Mouse (Mus musculus): ENCODE results near the gene Cabp7. TPM values are rescaled to one million over a fixed set of nuclear protein-coding genes. Genes with fewer than 3 reads are reported as not detected.
"Not testable (repeated sequence)": the region's sequence is repeated elsewhere in the genome, so short reads cannot be mapped to it uniquely, and the experiment has no call there.

Gene Cabp7
- polyA plus RNA-seq, 1 experiment from 2014 or later, result 0.06 TPM

DNA sequence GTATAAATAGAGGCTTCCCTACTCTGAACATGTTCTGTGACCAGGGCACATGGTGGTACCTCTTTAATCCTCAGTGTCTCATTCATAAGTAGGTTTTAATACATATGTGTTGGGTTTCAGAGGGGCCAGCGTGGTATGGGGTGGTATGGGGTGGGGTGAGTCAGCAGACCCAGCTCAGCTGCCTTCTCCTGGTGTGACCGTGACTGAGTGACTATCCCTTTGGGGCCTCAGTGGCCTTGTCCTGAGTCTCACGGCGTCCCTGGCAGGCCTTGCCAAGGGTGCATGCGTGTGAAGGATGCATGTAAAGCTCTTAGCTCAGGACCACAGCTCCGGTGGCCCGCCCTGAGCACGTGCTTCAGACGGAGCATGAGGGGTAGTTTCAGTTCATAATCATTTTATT is 26.6 kb downstream of the Cabp7 start:
- H3K27me3 ChIP-seq (ENCODE audit: insufficient read depth, low read length), result no peaks in the 10 kb centered on the region
- 84% methylated on average over 9 of the region's 9 CpGs for WGBS (ENCODE audit: insufficient replicate concordance)
- DNase-seq (no peak), ATAC-seq (no peak)
- H3K36me3 ChIP-seq (replicated peaks; ENCODE audit: insufficient read depth, low read length), result peaks cover 4% of the 10 kb centered on the region; the same call in 1 of the 2 replicates
- H3K4me3 ChIP-seq (ENCODE audit: low read depth, low read length), result no peak overlapping the region
- no peak overlapping the region for H3K4me2 ChIP-seq (ENCODE audit: low read depth, low read length)
- no peak overlapping the region for H3K9ac ChIP-seq (replicated peaks)
- TF ChIP-seq CTCF (IDR thresholded peaks at IDR 0.05; ENCODE audit: low read depth), result no peak
- no peak for TF ChIP-seq EP300 (IDR thresholded peaks at IDR 0.05; ENCODE audit: low read depth)
- H3K4me1 ChIP-seq (ENCODE audit: insufficient read depth), result no peaks in the 10 kb centered on the region
- H3K27ac ChIP-seq (ENCODE audit: low read depth), result no peak overlapping the region
- no peaks in the 10 kb centered on the region for H3K9me3 ChIP-seq (ENCODE audit: low read length)

DNA sequence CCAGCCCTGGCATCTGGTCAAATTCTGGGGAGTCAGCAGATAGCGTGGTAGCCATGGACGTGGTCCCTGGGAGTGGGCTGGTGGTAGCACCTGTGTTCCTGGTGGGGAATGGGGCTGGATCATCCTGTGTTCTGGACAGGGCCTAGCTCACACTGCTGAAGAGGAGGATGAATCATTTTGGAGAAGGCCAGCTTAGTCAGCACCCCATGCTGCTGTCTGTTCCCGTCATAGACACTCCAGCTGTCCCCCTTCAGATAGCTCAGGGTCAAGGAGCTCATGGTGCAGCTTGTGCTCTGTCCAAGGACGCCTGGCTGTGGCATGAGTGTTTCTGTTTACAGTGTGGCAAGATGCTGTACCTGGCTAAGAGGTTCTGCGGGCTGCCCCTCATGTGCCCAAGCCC is 28.0 kb downstream of the Cabp7 start:
- 74% methylated on average over 5 of the region's 5 CpGs for WGBS (ENCODE audit: insufficient replicate concordance)
- H3K9me3 ChIP-seq (ENCODE audit: low read length), result no peaks in the 10 kb centered on the region
- ATAC-seq (no peak), DNase-seq (no peak)
- H3K27ac ChIP-seq (ENCODE audit: low read depth), result no peak overlapping the region
- no peak overlapping the region for H3K4me2 ChIP-seq (ENCODE audit: low read depth, low read length)
- no peak for TF ChIP-seq EP300 (IDR thresholded peaks at IDR 0.05; ENCODE audit: low read depth)
- H3K4me1 ChIP-seq (ENCODE audit: insufficient read depth), result no peaks in the 10 kb centered on the region
- peaks cover 4% of the 10 kb centered on the region; the same call in 1 of the 2 replicates for H3K36me3 ChIP-seq (replicated peaks; ENCODE audit: insufficient read depth, low read length)
- H3K4me3 ChIP-seq (ENCODE audit: low read depth, low read length), result no peak overlapping the region
- no peak overlapping the region for H3K9ac ChIP-seq (replicated peaks)
- H3K27me3 ChIP-seq (ENCODE audit: insufficient read depth, low read length), result no peaks in the 10 kb centered on the region

DNA sequence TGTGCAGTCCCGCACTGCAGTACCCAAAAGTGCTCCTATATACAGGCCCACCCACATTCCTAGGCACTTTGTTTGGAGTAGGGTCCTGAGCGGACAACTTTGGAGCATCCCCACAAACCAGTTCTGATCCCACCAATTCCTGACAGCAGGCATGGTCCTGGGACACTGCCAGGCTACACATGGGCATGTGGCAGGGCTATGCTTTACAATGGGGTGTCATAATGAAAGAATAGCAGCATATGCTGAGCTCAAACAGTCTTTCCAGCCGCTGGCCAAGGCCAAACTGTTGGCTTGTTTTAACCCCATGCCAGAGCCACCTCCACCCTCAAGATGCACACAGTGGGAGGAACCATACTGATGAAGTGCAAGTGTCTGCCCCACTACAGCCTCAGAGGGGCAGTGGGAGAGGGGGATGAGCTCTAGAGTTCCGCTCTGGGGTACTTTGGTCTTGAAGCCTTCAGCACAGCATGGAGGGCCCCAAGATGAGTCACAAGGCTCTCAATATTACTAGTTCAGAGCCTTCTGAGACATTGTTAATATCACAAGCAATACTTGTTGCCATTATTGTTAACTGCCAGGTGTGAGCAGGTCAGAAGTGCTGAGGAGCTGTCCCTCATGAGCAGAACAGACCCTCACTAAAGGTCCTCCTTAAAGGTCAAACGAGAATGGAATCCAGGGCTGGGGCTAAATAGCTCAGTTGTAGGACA is 29.9 kb downstream of the Cabp7 start:
- no peaks in the 10 kb centered on the region for H3K36me3 ChIP-seq (replicated peaks; ENCODE audit: insufficient read depth, low read length)
- no peak overlapping the region for H3K4me3 ChIP-seq (ENCODE audit: low read depth, low read length)
- no peak for TF ChIP-seq EP300 (IDR thresholded peaks at IDR 0.05; ENCODE audit: low read depth)
- TF ChIP-seq CTCF (IDR thresholded peaks at IDR 0.05; ENCODE audit: low read depth), result no peak
- no peaks in the 10 kb centered on the region for H3K4me1 ChIP-seq (ENCODE audit: insufficient read depth)
- no peaks in the 10 kb centered on the region for H3K9me3 ChIP-seq (ENCODE audit: low read length)
- ATAC-seq (no peak), DNase-seq (no peak)
- 86% methylated on average over 5 of the region's 5 CpGs for WGBS (ENCODE audit: insufficient replicate concordance)
- H3K27ac ChIP-seq (ENCODE audit: low read depth), result no peak overlapping the region
- H3K27me3 ChIP-seq (ENCODE audit: insufficient read depth, low read length), result no peaks in the 10 kb centered on the region
- H3K9ac ChIP-seq (replicated peaks), result no peak overlapping the region; the same call in 1 of the 2 replicates
- H3K4me2 ChIP-seq (ENCODE audit: low read depth, low read length), result no peak overlapping the region

GRCm38 (mm10) chr11:4715596-4715995 is 31.0 kb downstream of the Cabp7 start:
- Histone ChIP-seq H3K36me3 (replicated peaks; ENCODE audit: insufficient read depth, low read length) (no peaks in the 10 kb centered on the region), H3K4me2 (ENCODE audit: low read depth, low read length) (no peak overlapping the region), H3K27ac (ENCODE audit: low read depth) (no peak overlapping the region), H3K4me1 (ENCODE audit: insufficient read depth) (no peaks in the 10 kb centered on the region), H3K9me3 (ENCODE audit: low read length) (no peaks in the 10 kb centered on the region), H3K9ac (replicated peaks) (no peak overlapping the region), H3K27me3 (ENCODE audit: insufficient read depth, low read length) (no peaks in the 10 kb centered on the region), H3K4me3 (ENCODE audit: low read depth, low read length) (no peak overlapping the region)
- DNase-seq (no peak), ATAC-seq (no peak)
- TF ChIP-seq EP300 (IDR thresholded peaks at IDR 0.05; ENCODE audit: low read depth), result no peak
- no peak for TF ChIP-seq CTCF (IDR thresholded peaks at IDR 0.05; ENCODE audit: low read depth)
- WGBS (ENCODE audit: insufficient replicate concordance), result 81% methylated on average over 4 of the region's 4 CpGs

GRCm38 (mm10) chr11:4714727-4715126 is 31.9 kb downstream of the Cabp7 start:
- ATAC-seq (no peak), DNase-seq (no peak)
- Histone ChIP-seq H3K4me1 (ENCODE audit: insufficient read depth) (no peaks in the 10 kb centered on the region), H3K4me2 (ENCODE audit: low read depth, low read length) (no peak overlapping the region), H3K4me3 (ENCODE audit: low read depth, low read length) (no peak overlapping the region), H3K9ac (replicated peaks) (no peak overlapping the region), H3K36me3 (replicated peaks; ENCODE audit: insufficient read depth, low read length) (no peaks in the 10 kb centered on the region), H3K27me3 (ENCODE audit: insufficient read depth, low read length) (no peaks in the 10 kb centered on the region), H3K9me3 (ENCODE audit: low read length) (no peaks in the 10 kb centered on the region), H3K27ac (ENCODE audit: low read depth) (no peak overlapping the region)
- WGBS (ENCODE audit: insufficient replicate concordance), result 49% methylated on average over 4 of the region's 4 CpGs
- TF ChIP-seq EP300 (IDR thresholded peaks at IDR 0.05; ENCODE audit: low read depth) (no peak), CTCF (IDR thresholded peaks at IDR 0.05; ENCODE audit: low read depth) (no peak)

GRCm38 (mm10) chr11:4712822-4713221 is 33.8 kb downstream of the Cabp7 start:
- H3K27me3 ChIP-seq (ENCODE audit: insufficient read depth, low read length), result no peaks in the 10 kb centered on the region
- H3K4me2 ChIP-seq (ENCODE audit: low read depth, low read length), result no peak overlapping the region
- ATAC-seq (no peak), DNase-seq (no peak)
- TF ChIP-seq EP300 (IDR thresholded peaks at IDR 0.05; ENCODE audit: low read depth) (no peak), CTCF (IDR thresholded peaks at IDR 0.05; ENCODE audit: low read depth) (no peak)
- no peaks in the 10 kb centered on the region for H3K9me3 ChIP-seq (ENCODE audit: low read length)
- no peak overlapping the region for H3K4me3 ChIP-seq (ENCODE audit: low read depth, low read length)
- no peaks in the 10 kb centered on the region for H3K4me1 ChIP-seq (ENCODE audit: insufficient read depth)
- no peak overlapping the region for H3K27ac ChIP-seq (ENCODE audit: low read depth)
- H3K36me3 ChIP-seq (replicated peaks; ENCODE audit: insufficient read depth, low read length), result no peaks in the 10 kb centered on the region
- no peak overlapping the region for H3K9ac ChIP-seq (replicated peaks)

DNA sequence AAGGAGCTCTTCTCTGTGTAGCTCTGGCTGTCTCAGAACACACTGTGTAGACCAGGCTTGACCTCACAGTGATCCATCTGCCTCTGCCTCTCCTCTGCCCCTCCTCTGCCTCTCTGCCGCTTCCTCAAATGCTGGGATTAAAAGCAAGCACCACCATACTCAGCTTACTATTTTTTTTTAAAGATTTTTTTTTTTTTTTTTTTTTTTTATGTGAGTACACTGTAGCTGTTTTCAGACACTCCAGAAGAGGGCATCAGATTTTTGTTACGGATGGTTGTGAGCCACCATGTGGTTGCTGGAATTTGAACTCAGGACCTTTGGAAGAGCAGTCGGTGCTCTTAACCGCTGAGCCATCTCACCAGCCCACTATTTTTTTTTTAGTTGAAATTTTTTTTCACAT is 36.4 kb downstream of the Cabp7 start:
- H3K4me2 ChIP-seq (ENCODE audit: low read depth, low read length); H3K9me3 ChIP-seq (ENCODE audit: low read length); H3K4me3 ChIP-seq (ENCODE audit: low read depth, low read length); H3K9ac ChIP-seq (replicated peaks); H3K27me3 ChIP-seq (ENCODE audit: insufficient read depth, low read length); DNase-seq; H3K27ac ChIP-seq (ENCODE audit: low read depth); H3K36me3 ChIP-seq (replicated peaks; ENCODE audit: insufficient read depth, low read length); H3K4me1 ChIP-seq (ENCODE audit: insufficient read depth): not testable (repeated sequence)
- 82% methylated on average over 4 of the region's 4 CpGs for WGBS (ENCODE audit: insufficient replicate concordance)
- 0 out of 2 replicates have a peak, but pooled peaks have one; percentile 5 for ATAC-seq
